Mouse (Mus musculus): ENCODE data around the gene Slc22a17. TPM values are rescaled to one million over a fixed set of nuclear protein-coding genes. Genes with fewer than 3 reads are reported as not detected.
A peak's percentile ranks its signal among the peaks of the same experiment; 100 is the strongest.

Slc22a17 gene
- polyA plus RNA-seq, 1 experiment from 2014 or later: 32.4 TPM

DNA sequence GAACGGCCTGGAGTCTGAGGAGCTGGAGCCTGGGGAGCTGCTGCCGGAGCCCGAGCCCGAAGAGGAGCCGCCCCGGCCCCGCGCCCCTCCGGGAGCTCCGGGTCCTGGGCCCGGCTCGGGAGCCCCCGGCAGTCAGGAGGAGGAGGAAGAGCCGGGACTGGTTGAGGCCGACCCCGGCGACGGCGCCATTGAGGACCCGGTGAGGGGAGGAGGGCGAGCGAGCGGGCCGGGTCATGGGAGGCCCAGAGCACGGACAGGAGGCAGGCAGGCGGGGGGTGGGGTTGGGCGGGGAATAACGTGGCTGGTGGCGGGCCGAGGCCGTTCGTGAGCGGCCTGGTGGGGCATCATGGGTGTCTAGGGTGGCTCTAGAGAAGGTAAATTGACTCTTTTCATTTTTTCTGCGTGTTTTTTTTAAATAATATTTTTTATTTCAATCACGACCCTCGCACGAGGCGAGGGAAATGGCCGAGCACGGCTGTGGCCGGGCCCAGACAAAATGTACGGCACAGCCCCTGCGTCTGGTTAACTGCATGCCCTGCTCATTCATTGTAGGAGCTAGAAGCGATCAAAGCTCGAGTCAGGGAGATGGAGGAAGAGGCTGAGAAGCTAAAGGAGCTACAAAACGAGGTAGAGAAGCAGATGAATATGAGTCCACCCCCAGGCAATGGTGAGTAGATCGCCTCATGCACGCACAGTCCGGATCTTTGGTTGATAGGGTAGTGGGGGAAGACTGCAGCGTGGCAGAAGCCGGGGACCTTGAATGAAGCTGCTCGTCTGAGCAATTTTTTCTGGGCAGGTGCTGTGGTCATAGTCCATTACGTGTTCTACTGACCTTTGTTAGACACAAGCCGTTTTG lies 18.4 kb downstream of the Slc22a17 start:
- peak; percentile 80 for DNase-seq (ENCODE audit: low spot score)
- Histone ChIP-seq H3K9me3 (ENCODE audit: control insufficient read depth, low read length) (no peaks in the 10 kb centered on the region), H3K4me2 (ENCODE audit: low read length) (peak overlapping the region; percentile 69), H3K27me3 (replicated peaks; ENCODE audit: control insufficient read depth, insufficient read depth, low read length) (no peaks in the 10 kb centered on the region), H3K4me1 (replicated peaks; ENCODE audit: control insufficient read depth, insufficient read depth, low read length) (peaks cover 7% of the 10 kb centered on the region), H3K4me3 (ENCODE audit: low read depth, low read length) (peak overlapping the region; percentile 65), H3K36me3 (ENCODE audit: control insufficient read depth, insufficient read depth, low read length) (peaks cover 41% of the 10 kb centered on the region), H3K9ac (ENCODE audit: low read length) (peak overlapping the region; percentile 99), H3K27ac (ENCODE audit: low read depth) (peak overlapping the region; percentile 95)
- peak; percentile 50 for ATAC-seq (replicated peaks; ENCODE audit: low FRiP score, low TSS enrichment, low read depth)
- under 1% methylated on average over 53 of the region's 54 CpGs for WGBS

DNA sequence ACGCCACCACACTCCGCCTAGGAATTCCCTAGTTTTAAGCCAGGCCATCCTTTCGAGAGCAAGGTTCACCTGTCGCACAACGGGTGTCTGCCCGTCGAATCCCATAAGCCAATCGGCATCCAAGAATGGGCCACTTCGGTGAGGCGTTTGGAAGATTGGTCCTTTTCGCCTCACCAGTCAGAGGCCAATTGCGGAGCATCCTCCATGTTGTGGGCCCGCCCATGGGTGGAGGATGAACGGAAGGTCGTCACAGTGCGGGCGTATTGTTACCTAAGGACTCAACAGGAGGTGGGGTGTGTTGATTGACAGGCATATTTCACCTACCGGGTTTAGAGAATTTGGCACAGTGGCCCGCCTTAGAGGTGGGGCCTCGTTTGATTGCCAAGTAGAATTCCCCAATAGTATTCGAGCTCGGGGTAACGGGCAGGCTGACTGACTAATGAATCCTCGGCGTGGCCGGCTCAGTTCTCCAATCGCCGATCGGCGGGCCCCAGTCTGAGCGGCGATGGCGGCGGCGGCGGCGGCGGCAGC lies 19.2 kb downstream of the Slc22a17 start:
- DNase-seq (ENCODE audit: low spot score): peak; percentile 96
- under 1% methylated on average over 38 of the region's 38 CpGs for WGBS
- Histone ChIP-seq H3K9me3 (ENCODE audit: control insufficient read depth, low read length) (no peaks in the 10 kb centered on the region), H3K36me3 (ENCODE audit: control insufficient read depth, insufficient read depth, low read length) (peaks cover 35% of the 10 kb centered on the region), H3K4me3 (ENCODE audit: low read depth, low read length) (peak overlapping the region; percentile 65), H3K27me3 (replicated peaks; ENCODE audit: control insufficient read depth, insufficient read depth, low read length) (no peaks in the 10 kb centered on the region), H3K4me2 (ENCODE audit: low read length) (peak overlapping the region; percentile 57), H3K4me1 (replicated peaks; ENCODE audit: control insufficient read depth, insufficient read depth, low read length) (peaks cover 7% of the 10 kb centered on the region), H3K9ac (ENCODE audit: low read length) (peak overlapping the region; percentile 99), H3K27ac (ENCODE audit: low read depth) (peak overlapping the region; percentile 95)
- peak; percentile 99 for ATAC-seq (replicated peaks; ENCODE audit: low FRiP score, low TSS enrichment, low read depth)

DNA sequence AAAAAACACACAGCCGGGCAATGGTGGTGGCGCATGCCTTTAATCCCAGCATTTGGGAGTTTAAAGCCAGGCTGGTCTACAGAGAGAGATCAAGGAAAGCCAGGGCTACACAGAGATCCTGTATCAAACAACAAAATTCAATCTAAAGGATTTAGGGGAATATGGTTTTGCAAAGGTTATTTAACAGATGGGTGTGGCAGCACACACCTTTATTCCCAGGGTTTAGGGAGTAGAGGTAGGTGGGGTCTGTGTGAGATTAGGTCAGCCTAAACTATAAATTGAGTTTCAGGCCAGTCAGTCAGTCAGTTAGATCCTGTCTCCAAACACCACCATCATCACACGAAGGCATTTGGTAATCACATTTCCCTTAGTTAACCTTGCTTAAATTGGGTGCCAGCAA lies 20.7 kb downstream of the Slc22a17 start, which contains the start of gene Pabpn1:
Gene Pabpn1 (plus strand): TSS at position 301 of the 400 bp plus-strand sequence.
- DNase-seq (ENCODE audit: low spot score) (no peak), ATAC-seq (replicated peaks; ENCODE audit: low FRiP score, low TSS enrichment, low read depth) (no peak)
- 94% methylated on average over 3 of the region's 3 CpGs for WGBS
- H3K9me3 ChIP-seq (ENCODE audit: control insufficient read depth, low read length): no peaks in the 10 kb centered on the region
- peaks cover 23% of the 10 kb centered on the region for H3K36me3 ChIP-seq (ENCODE audit: control insufficient read depth, insufficient read depth, low read length)
- H3K4me2 ChIP-seq (ENCODE audit: low read length): peak within 1 kb of the TSS; percentile 57
- H3K4me1 ChIP-seq (replicated peaks; ENCODE audit: control insufficient read depth, insufficient read depth, low read length): peaks cover 7% of the 10 kb centered on the region
- peak within 1 kb of the TSS; percentile 69 for H3K27ac ChIP-seq (ENCODE audit: low read depth)
- peak within 1 kb of the TSS; percentile 36 for H3K9ac ChIP-seq (ENCODE audit: low read length)
- H3K4me3 ChIP-seq (ENCODE audit: low read depth, low read length): peak within 1 kb of the TSS; percentile 65
- no peaks in the 10 kb centered on the region for H3K27me3 ChIP-seq (replicated peaks; ENCODE audit: control insufficient read depth, insufficient read depth, low read length)

DNA sequence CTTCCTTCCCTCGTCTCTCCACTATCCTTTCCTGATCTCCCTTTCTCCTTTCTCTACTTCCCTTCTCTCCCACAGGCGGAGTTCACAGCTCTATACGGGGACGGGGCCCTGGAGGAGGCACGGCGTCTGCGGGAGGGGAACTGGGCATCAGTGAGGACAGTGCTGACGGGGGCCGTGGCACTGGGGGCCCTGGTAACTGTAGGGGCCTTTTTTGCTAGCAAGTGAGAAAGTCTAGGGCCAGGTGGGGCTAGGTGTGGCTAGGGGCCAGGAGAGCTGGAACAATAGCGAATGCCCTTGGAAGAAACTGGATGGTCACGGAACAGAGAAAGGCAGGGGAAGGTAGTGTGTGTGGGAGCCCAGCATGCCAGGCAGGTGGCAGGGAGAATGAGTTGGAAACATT lies 27.6 kb downstream of the Slc22a17 start:
- no peak overlapping the region for H3K27ac ChIP-seq (ENCODE audit: low read depth)
- no peaks in the 10 kb centered on the region for H3K9me3 ChIP-seq (ENCODE audit: control insufficient read depth, low read length)
- no peak overlapping the region for H3K9ac ChIP-seq (ENCODE audit: low read length)
- peak overlapping the region; percentile 78 for H3K4me2 ChIP-seq (ENCODE audit: low read length)
- DNase-seq (ENCODE audit: low spot score): no peak
- H3K4me1 ChIP-seq (replicated peaks; ENCODE audit: control insufficient read depth, insufficient read depth, low read length): peaks cover 15% of the 10 kb centered on the region
- no peak for ATAC-seq (replicated peaks; ENCODE audit: low FRiP score, low TSS enrichment, low read depth)
- 87% methylated on average over 11 of the region's 11 CpGs for WGBS
- H3K27me3 ChIP-seq (replicated peaks; ENCODE audit: control insufficient read depth, insufficient read depth, low read length): no peaks in the 10 kb centered on the region
- H3K4me3 ChIP-seq (ENCODE audit: low read depth, low read length): no peak overlapping the region
- H3K36me3 ChIP-seq (ENCODE audit: control insufficient read depth, insufficient read depth, low read length): peaks cover 19% of the 10 kb centered on the region

DNA sequence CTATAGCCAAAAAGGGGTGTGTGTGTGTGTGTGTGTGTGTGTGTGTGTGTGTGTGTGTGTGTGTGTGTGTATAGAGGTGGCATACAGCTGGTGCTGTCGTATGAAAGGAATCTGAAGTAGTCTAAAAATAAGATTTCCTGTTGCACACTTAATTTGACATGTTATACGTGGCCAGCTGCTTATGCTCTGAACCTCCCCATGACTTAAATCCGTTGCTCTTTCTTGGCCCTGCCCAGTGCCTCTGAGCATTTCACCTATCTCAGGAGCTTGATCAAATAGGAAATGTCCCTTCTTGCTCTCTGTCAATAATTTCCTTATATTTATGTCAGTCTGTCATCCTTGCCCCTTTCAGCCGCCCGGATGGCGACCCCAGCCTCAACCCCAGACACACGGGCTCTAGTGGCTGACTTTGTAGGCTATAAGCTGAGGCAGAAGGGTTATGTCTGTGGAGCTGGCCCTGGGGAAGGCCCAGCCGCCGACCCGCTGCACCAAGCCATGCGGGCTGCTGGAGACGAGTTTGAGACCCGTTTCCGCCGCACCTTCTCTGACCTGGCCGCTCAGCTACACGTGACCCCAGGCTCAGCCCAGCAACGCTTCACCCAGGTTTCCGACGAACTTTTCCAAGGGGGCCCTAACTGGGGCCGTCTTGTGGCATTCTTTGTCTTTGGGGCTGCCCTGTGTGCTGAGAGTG lies 28.8 kb downstream of the Slc22a17 start:
- no peak for ATAC-seq (replicated peaks; ENCODE audit: low FRiP score, low TSS enrichment, low read depth)
- Histone ChIP-seq H3K36me3 (ENCODE audit: control insufficient read depth, insufficient read depth, low read length) (peaks cover 19% of the 10 kb centered on the region), H3K27me3 (replicated peaks; ENCODE audit: control insufficient read depth, insufficient read depth, low read length) (no peaks in the 10 kb centered on the region), H3K27ac (ENCODE audit: low read depth) (peak overlapping the region; percentile 95), H3K4me1 (replicated peaks; ENCODE audit: control insufficient read depth, insufficient read depth, low read length) (peaks cover 15% of the 10 kb centered on the region), H3K4me2 (ENCODE audit: low read length) (peak overlapping the region; percentile 78), H3K9me3 (ENCODE audit: control insufficient read depth, low read length) (no peaks in the 10 kb centered on the region), H3K9ac (ENCODE audit: low read length) (peak overlapping the region; percentile 74), H3K4me3 (ENCODE audit: low read depth, low read length) (peak overlapping the region; percentile 52)
- DNase-seq (ENCODE audit: low spot score): no peak
- 17% methylated on average over 21 of the region's 21 CpGs for WGBS

DNA sequence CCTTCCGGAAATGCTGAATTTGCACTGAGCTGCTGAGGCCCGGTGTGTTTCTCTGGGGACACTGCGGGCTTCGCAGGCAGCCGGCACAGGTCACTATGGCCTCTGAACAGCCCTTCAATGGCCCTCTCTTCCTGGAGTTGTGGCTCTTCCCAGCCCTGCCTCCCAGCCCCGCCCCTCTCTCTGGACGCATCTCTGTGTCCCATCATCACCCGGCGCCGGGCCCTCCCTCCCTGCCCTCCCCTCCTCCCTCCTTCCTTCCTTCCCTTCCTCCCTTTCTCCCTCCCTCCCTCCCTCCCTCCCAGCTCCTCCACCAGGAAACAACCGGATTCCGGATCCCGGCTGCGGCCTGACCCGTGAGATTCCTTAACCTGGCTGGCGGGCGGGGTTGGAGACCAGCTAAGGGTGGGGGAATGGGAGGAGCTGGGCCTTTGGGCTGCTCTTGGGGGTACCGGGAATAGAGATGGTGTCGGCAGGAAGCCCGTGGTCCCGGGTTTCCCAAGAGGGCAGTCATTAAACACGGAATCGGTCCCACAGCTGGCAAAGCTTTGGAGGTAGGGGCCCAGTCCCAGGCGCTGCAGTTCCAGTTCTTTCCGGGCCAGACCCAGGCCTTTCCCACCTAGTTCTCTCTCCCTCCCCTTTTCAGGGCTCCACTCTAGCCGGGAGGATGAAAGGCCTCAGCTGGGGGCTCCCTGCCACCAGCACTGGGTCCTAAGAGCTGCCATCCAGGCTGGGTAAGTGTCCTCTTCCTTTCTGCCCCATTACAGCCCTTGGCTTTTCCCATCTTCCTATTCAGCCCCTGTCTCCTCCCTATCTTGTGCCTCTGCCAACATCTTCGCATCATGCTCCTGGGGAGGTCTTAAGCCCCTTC lies 29.5 kb downstream of the Slc22a17 start, which contains the start of the genes Bcl2l2 and Gm20521:
Gene Bcl2l2 (plus strand): TSS at position 224 of the 868 bp plus-strand sequence.
Gene Gm20521 (plus strand): TSS at position 288 of the 868 bp plus-strand sequence.
- Histone ChIP-seq H3K4me2 (ENCODE audit: low read length) (peak within 1 kb of the TSS; percentile 78), H3K4me1 (replicated peaks; ENCODE audit: control insufficient read depth, insufficient read depth, low read length) (peaks cover 15% of the 10 kb centered on the region), H3K4me3 (ENCODE audit: low read depth, low read length) (peak within 1 kb of the TSS; percentile 52), H3K27me3 (replicated peaks; ENCODE audit: control insufficient read depth, insufficient read depth, low read length) (no peaks in the 10 kb centered on the region), H3K9ac (ENCODE audit: low read length) (peak within 1 kb of the TSS; percentile 74), H3K36me3 (ENCODE audit: control insufficient read depth, insufficient read depth, low read length) (peaks cover 19% of the 10 kb centered on the region), H3K9me3 (ENCODE audit: control insufficient read depth, low read length) (no peaks in the 10 kb centered on the region), H3K27ac (ENCODE audit: low read depth) (peak within 1 kb of the TSS; percentile 95)
- ATAC-seq (replicated peaks; ENCODE audit: low FRiP score, low TSS enrichment, low read depth) (peak; percentile 94), DNase-seq (ENCODE audit: low spot score) (peak; percentile 90)
- WGBS: under 1% methylated on average over 27 of the region's 27 CpGs

DNA sequence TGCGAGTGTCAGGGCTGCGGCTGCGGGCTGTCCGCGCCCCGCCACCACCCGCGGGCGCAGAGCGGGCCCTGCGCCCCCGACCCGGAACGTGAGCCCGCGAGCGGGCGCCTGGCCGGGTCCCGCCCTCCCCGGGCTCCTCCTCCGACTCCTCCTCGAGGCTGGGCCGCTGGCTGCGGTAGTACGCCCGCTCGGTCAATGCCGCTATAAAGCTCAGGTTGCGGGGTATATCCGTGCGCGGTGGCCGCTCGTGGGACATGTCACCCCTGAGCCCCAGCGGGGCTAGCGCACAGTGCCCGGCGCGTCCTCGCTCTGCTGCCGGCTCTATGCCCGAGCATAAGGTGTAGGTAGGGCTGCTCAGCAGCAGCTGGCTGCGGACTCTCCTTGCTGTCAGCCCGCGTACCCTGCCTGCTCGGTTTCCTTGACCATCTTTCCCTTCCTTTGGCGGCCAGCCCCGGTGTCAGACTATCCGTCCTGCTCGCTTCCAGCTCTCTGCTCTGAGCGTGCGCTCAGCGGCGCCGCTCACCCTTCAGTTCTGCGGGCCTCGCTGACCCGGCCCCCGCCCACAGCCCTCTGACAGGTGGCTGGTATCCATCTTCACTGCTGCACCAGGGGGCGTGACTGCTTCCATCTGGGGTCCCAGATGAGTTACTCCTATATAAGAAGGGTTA lies 35.8 kb downstream of the Slc22a17 start, which contains the start of gene Ppp1r3e:
Gene Ppp1r3e (minus strand): TSS at position 503 of the 668 bp plus-strand sequence.
- DNase-seq (ENCODE audit: low spot score): peak; percentile 86
- ATAC-seq (replicated peaks; ENCODE audit: low FRiP score, low TSS enrichment, low read depth): peak; percentile 86
- Histone ChIP-seq H3K27me3 (replicated peaks; ENCODE audit: control insufficient read depth, insufficient read depth, low read length) (0 out of 2 replicates have a peak, but pooled peaks cover 4% of the 10 kb centered on the region), H3K4me2 (ENCODE audit: low read length) (peak within 1 kb of the TSS; percentile 86), H3K27ac (ENCODE audit: low read depth) (peak within 1 kb of the TSS; percentile 76), H3K4me1 (replicated peaks; ENCODE audit: control insufficient read depth, insufficient read depth, low read length) (0 out of 2 replicates have a peak, but pooled peaks cover 4% of the 10 kb centered on the region), H3K36me3 (ENCODE audit: control insufficient read depth, insufficient read depth, low read length) (no peaks in the 10 kb centered on the region), H3K9me3 (ENCODE audit: control insufficient read depth, low read length) (no peaks in the 10 kb centered on the region), H3K9ac (ENCODE audit: low read length) (peak within 1 kb of the TSS; percentile 78), H3K4me3 (ENCODE audit: low read depth, low read length) (peak within 1 kb of the TSS; percentile 76)
- WGBS: under 1% methylated on average over 59 of the region's 61 CpGs

All from intestine, embryonic 14.5 days (tissue).